Mouse (Mus musculus): Measurements from ENCODE around the gene Kif19a. TPM values are rescaled to one million over a fixed set of nuclear protein-coding genes. Genes with fewer than 3 reads are reported as not detected.

The Kif19a gene
- polyA plus RNA-seq, 1 experiment from 2014 or later: 0.16 TPM

DNA sequence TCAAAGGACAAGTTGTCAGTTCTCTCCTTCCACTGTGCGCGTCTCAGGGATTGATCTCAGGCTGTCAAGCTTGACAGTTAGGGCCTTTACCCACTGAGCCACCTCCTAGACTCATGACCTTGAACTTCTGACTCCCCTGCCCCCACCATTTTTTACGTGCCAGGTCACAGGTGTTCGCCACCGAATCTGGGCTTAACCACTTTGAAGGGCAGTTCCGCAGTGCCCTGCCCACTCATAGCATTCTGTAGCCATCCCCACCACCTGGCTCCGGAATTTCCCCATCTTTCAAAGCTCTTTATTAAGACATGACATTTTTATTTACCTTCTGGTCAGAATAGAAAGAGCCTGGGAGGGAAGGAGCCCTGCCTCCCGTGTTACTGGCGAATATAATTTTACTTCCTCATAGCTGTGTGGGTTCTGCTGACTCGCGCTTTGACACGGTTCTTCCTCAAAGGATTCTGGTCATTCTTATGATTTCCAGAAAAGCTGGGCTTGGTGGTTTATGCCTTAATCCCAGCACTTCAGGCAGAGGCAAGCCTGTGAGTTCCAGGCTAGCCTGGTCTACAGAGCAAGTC lies 17.5 kb upstream of the Kif19a start:
- H3K27ac ChIP-seq (ENCODE audit: low read length): no peak overlapping the region
- no peak overlapping the region for H3K9ac ChIP-seq (ENCODE audit: low read length)
- ATAC-seq (replicated peaks; ENCODE audit: extremely low read depth, insufficient read depth, low FRiP score): no peak
- H3K4me2 ChIP-seq (ENCODE audit: low read depth, low read length): no peak overlapping the region
- WGBS: 77% methylated on average over 12 of the region's 12 CpGs
- H3K4me1 ChIP-seq (ENCODE audit: control insufficient read depth, insufficient read depth, low read length): no peaks in the 10 kb centered on the region
- no peaks in the 10 kb centered on the region for H3K9me3 ChIP-seq (replicated peaks; ENCODE audit: control insufficient read depth, low read length)
- H3K27me3 ChIP-seq (ENCODE audit: control insufficient read depth, insufficient read depth, low read length): 0 out of 2 replicates have a peak, but pooled peaks cover 3% of the 10 kb centered on the region
- no peaks in the 10 kb centered on the region for H3K36me3 ChIP-seq (ENCODE audit: control insufficient read depth, insufficient read depth)
- no peak overlapping the region for H3K4me3 ChIP-seq (ENCODE audit: low read length)

- Histone ChIP-seq H3K9me3 (replicated peaks; ENCODE audit: control insufficient read depth, low read length) (no peaks in the 10 kb centered on the region), H3K27ac (ENCODE audit: low read length) (no peak overlapping the region), H3K36me3 (ENCODE audit: control insufficient read depth, insufficient read depth) (no peaks in the 10 kb centered on the region), H3K4me1 (ENCODE audit: control insufficient read depth, insufficient read depth, low read length) (0 out of 2 replicates have a peak, but pooled peaks cover 3% of the 10 kb centered on the region), H3K4me2 (ENCODE audit: low read depth, low read length) (no peak overlapping the region), H3K4me3 (ENCODE audit: low read length) (no peak overlapping the region), H3K27me3 (ENCODE audit: control insufficient read depth, insufficient read depth, low read length) (peaks cover 20% of the 10 kb centered on the region), H3K9ac (ENCODE audit: low read length) (no peak overlapping the region)
- 47% methylated on average over 6 of the region's 6 CpGs for WGBS
- ATAC-seq (replicated peaks; ENCODE audit: extremely low read depth, insufficient read depth, low FRiP score): no peak
These were observed 4.7 kb downstream of the Kif19a start for GRCm38 (mm10) chr11:114769911-114770310.

- WGBS: 49% methylated on average over 2 of the region's 2 CpGs
- no peak overlapping the region for H3K4me3 ChIP-seq (ENCODE audit: low read length)
- H3K4me1 ChIP-seq (ENCODE audit: control insufficient read depth, insufficient read depth, low read length): no peaks in the 10 kb centered on the region
- ATAC-seq (replicated peaks; ENCODE audit: extremely low read depth, insufficient read depth, low FRiP score): no peak
- H3K36me3 ChIP-seq (ENCODE audit: control insufficient read depth, insufficient read depth): no peaks in the 10 kb centered on the region
- H3K27me3 ChIP-seq (ENCODE audit: control insufficient read depth, insufficient read depth, low read length): peaks cover 7% of the 10 kb centered on the region
- no peak overlapping the region for H3K9ac ChIP-seq (ENCODE audit: low read length)
- no peak overlapping the region for H3K4me2 ChIP-seq (ENCODE audit: low read depth, low read length)
- no peaks in the 10 kb centered on the region for H3K9me3 ChIP-seq (replicated peaks; ENCODE audit: control insufficient read depth, low read length)
- H3K27ac ChIP-seq (ENCODE audit: low read length): no peak overlapping the region
These were observed 6.7 kb downstream of the Kif19a start for GRCm38 (mm10) chr11:114771896-114772295.

GRCm38 (mm10) chr11:114780076-114780475 lies 14.9 kb downstream of the Kif19a start:
- Histone ChIP-seq H3K4me1 (ENCODE audit: control insufficient read depth, insufficient read depth, low read length) (peaks cover 8% of the 10 kb centered on the region), H3K27ac (ENCODE audit: low read length) (no peak overlapping the region), H3K36me3 (ENCODE audit: control insufficient read depth, insufficient read depth) (no peaks in the 10 kb centered on the region), H3K27me3 (ENCODE audit: control insufficient read depth, insufficient read depth, low read length) (peaks cover 40% of the 10 kb centered on the region), H3K4me3 (ENCODE audit: low read length) (no peak overlapping the region), H3K4me2 (ENCODE audit: low read depth, low read length) (no peak overlapping the region), H3K9ac (ENCODE audit: low read length) (no peak overlapping the region), H3K9me3 (replicated peaks; ENCODE audit: control insufficient read depth, low read length) (no peaks in the 10 kb centered on the region)
- 22% methylated on average over 9 of the region's 9 CpGs for WGBS
- no peak for ATAC-seq (replicated peaks; ENCODE audit: extremely low read depth, insufficient read depth, low FRiP score)

GRCm38 (mm10) chr11:114785892-114786291 lies 20.7 kb downstream of the Kif19a start:
- H3K9ac ChIP-seq (ENCODE audit: low read length): peak overlapping the region; percentile 30; the same call in 1 of the 2 replicates
- no peak for ATAC-seq (replicated peaks; ENCODE audit: extremely low read depth, insufficient read depth, low FRiP score)
- no peaks in the 10 kb centered on the region for H3K9me3 ChIP-seq (replicated peaks; ENCODE audit: control insufficient read depth, low read length)
- H3K4me1 ChIP-seq (ENCODE audit: control insufficient read depth, insufficient read depth, low read length): peaks cover 6% of the 10 kb centered on the region; the same call in 1 of the 2 replicates
- peak overlapping the region; percentile 56 for H3K4me2 ChIP-seq (ENCODE audit: low read depth, low read length)
- WGBS: 54% methylated on average over 10 of the region's 10 CpGs
- peaks cover 77% of the 10 kb centered on the region for H3K27me3 ChIP-seq (ENCODE audit: control insufficient read depth, insufficient read depth, low read length)
- H3K36me3 ChIP-seq (ENCODE audit: control insufficient read depth, insufficient read depth): no peaks in the 10 kb centered on the region
- H3K4me3 ChIP-seq (ENCODE audit: low read length): peak overlapping the region; percentile 38
- H3K27ac ChIP-seq (ENCODE audit: low read length): no peak overlapping the region

GRCm38 (mm10) chr11:114786326-114786725 lies 21.1 kb downstream of the Kif19a start:
- no peaks in the 10 kb centered on the region for H3K36me3 ChIP-seq (ENCODE audit: control insufficient read depth, insufficient read depth)
- H3K4me1 ChIP-seq (ENCODE audit: control insufficient read depth, insufficient read depth, low read length): peaks cover 6% of the 10 kb centered on the region; the same call in 1 of the 2 replicates
- no peaks in the 10 kb centered on the region for H3K9me3 ChIP-seq (replicated peaks; ENCODE audit: control insufficient read depth, low read length)
- peak overlapping the region; percentile 38 for H3K4me3 ChIP-seq (ENCODE audit: low read length)
- WGBS: 1% methylated on average over 43 of the region's 43 CpGs
- peaks cover 77% of the 10 kb centered on the region for H3K27me3 ChIP-seq (ENCODE audit: control insufficient read depth, insufficient read depth, low read length)
- peak; percentile 56 for ATAC-seq (replicated peaks; ENCODE audit: extremely low read depth, insufficient read depth, low FRiP score)
- H3K27ac ChIP-seq (ENCODE audit: low read length): no peak overlapping the region
- H3K9ac ChIP-seq (ENCODE audit: low read length): peak overlapping the region; percentile 30; the same call in 1 of the 2 replicates
- peak overlapping the region; percentile 56 for H3K4me2 ChIP-seq (ENCODE audit: low read depth, low read length)

DNA sequence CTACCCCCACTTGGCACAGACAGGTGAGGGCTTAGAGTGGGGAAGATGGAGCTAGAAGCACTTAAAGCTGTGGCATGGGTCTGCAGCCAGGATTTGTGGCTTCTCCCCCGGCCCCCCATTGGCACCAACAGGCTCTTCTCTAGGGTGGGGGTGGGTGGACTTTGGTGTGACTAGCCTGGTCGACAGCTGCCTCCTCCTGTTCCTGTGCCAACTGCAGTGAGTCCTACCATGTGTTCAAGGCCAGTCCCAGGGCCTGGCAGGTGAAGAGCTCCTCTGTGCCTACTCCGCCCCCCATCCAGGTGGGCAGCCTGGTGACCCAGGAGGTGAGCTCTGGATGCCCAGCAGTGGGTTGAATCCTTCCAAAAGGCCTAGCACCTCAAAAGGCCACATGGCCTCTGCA lies 22.4 kb downstream of the Kif19a start:
- Histone ChIP-seq H3K27me3 (ENCODE audit: control insufficient read depth, insufficient read depth, low read length) (peaks cover 85% of the 10 kb centered on the region), H3K36me3 (ENCODE audit: control insufficient read depth, insufficient read depth) (no peaks in the 10 kb centered on the region), H3K9ac (ENCODE audit: low read length) (no peak overlapping the region), H3K27ac (ENCODE audit: low read length) (no peak overlapping the region), H3K9me3 (replicated peaks; ENCODE audit: control insufficient read depth, low read length) (no peaks in the 10 kb centered on the region), H3K4me1 (ENCODE audit: control insufficient read depth, insufficient read depth, low read length) (peaks cover 9% of the 10 kb centered on the region; the same call in 1 of the 2 replicates), H3K4me3 (ENCODE audit: low read length) (no peak overlapping the region), H3K4me2 (ENCODE audit: low read depth, low read length) (no peak overlapping the region)
- WGBS: 76% methylated on average over 3 of the region's 3 CpGs
- no peak for ATAC-seq (replicated peaks; ENCODE audit: extremely low read depth, insufficient read depth, low FRiP score)

DNA sequence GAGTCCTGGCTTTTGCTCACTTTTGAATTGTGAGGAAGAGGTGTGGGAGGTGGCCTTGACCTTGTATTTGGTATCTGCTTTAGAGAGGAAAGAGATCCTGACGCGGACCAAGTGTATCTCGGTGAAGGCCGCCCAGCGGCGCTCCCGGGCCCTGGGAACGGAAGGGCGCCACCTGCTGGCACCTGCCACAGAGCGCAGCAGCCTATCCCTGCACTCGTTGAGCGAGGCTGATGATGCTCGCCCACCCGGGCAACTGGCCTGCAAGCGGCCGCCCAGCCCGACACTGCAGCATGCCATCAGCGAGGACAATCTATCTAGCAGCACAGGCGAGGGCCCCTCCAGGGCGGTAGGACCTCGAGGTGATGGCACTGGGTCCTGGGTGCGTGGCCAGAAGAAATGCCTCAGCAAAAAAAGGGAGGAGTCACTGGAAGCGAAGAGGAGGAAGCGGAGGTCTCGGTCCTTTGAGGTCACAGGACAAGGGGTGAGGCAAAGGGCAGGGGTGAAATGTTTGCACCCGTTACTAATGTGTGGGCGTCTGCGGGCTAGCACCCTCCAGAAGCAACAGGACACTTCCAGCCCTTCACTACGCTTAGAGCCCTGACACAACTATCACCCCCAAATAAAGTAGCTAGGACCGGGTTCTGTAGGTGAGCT lies 24.0 kb downstream of the Kif19a start:
- ATAC-seq (replicated peaks; ENCODE audit: extremely low read depth, insufficient read depth, low FRiP score): peak; percentile 59; the same call in 1 of the 2 replicates
- Histone ChIP-seq H3K9me3 (replicated peaks; ENCODE audit: control insufficient read depth, low read length) (no peaks in the 10 kb centered on the region), H3K4me1 (ENCODE audit: control insufficient read depth, insufficient read depth, low read length) (peaks cover 9% of the 10 kb centered on the region; the same call in 1 of the 2 replicates), H3K9ac (ENCODE audit: low read length) (no peak overlapping the region), H3K4me3 (ENCODE audit: low read length) (no peak overlapping the region), H3K27ac (ENCODE audit: low read length) (no peak overlapping the region), H3K36me3 (ENCODE audit: control insufficient read depth, insufficient read depth) (no peaks in the 10 kb centered on the region), H3K27me3 (ENCODE audit: control insufficient read depth, insufficient read depth, low read length) (peaks cover 96% of the 10 kb centered on the region), H3K4me2 (ENCODE audit: low read depth, low read length) (peak overlapping the region; percentile 28)
- 11% methylated on average over 30 of the region's 30 CpGs for WGBS

DNA sequence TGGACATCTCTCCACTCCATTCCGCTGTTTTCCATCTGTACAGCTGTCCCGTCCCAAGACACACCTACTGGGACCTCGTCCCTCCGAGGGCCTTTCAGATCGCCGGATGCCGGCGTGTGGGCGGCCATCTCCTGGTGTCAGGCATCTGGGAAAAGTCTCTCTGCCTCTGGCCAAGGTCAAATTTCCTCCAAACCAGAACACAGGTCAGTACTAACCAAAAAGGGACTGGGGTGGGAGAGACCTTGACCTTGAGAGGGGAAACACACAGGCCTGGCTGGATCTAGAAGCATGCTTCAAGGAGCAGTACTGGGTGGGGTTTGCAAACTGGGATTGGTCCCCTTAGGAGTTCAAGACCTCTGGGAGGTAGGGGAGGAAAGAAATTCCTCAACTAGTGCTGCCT lies 24.5 kb downstream of the Kif19a start:
- ATAC-seq (replicated peaks; ENCODE audit: extremely low read depth, insufficient read depth, low FRiP score): no peak
- peaks cover 92% of the 10 kb centered on the region for H3K27me3 ChIP-seq (ENCODE audit: control insufficient read depth, insufficient read depth, low read length)
- no peak overlapping the region for H3K4me2 ChIP-seq (ENCODE audit: low read depth, low read length)
- peaks cover 9% of the 10 kb centered on the region; the same call in 1 of the 2 replicates for H3K4me1 ChIP-seq (ENCODE audit: control insufficient read depth, insufficient read depth, low read length)
- no peak overlapping the region for H3K9ac ChIP-seq (ENCODE audit: low read length)
- no peaks in the 10 kb centered on the region for H3K9me3 ChIP-seq (replicated peaks; ENCODE audit: control insufficient read depth, low read length)
- no peak overlapping the region for H3K27ac ChIP-seq (ENCODE audit: low read length)
- 50% methylated on average over 9 of the region's 9 CpGs for WGBS
- no peaks in the 10 kb centered on the region for H3K36me3 ChIP-seq (ENCODE audit: control insufficient read depth, insufficient read depth)
- no peak overlapping the region for H3K4me3 ChIP-seq (ENCODE audit: low read length)

Measured in heart, embryonic 16.5 days (tissue).